Mouse (Mus musculus): ENCODE results near the gene Rorb.

Gene Rorb

GRCm38 (mm10) chr19:19004023-19004656, 106.9 kb downstream of the Rorb start:
- no peak for DNase-seq

- DNase-seq, result no peak
Observed at GRCm38 (mm10) chr19:18998966-18999365, 112.0 kb downstream of the Rorb start.

GRCm38 (mm10) chr19:18997711-18998110, 113.3 kb downstream of the Rorb start:
- no peak for DNase-seq

- DNase-seq, result no peak
Observed at GRCm38 (mm10) chr19:18979996-18980395, 131.0 kb downstream of the Rorb start.

- no peak for DNase-seq
Observed at GRCm38 (mm10) chr19:18974796-18975660, 136.0 kb downstream of the Rorb start.

GRCm38 (mm10) chr19:18969386-18969785, 141.6 kb downstream of the Rorb start:
- no peak for DNase-seq

- DNase-seq, result no peak
Observed at GRCm38 (mm10) chr19:18967307-18967706, 143.7 kb downstream of the Rorb start.

GRCm38 (mm10) chr19:18959862-18960261, 151.1 kb downstream of the Rorb start:
- DNase-seq, result no peak

- DNase-seq, result no peak
Observed at GRCm38 (mm10) chr19:18952806-18953205, 158.2 kb downstream of the Rorb start.

- no peak for DNase-seq
Observed at GRCm38 (mm10) chr19:18947193-18947592, 163.8 kb downstream of the Rorb start.

GRCm38 (mm10) chr19:18945265-18945664, 165.7 kb downstream of the Rorb start:
- no peak for DNase-seq

GRCm38 (mm10) chr19:18941391-18941790, 169.6 kb downstream of the Rorb start:
- DNase-seq, result no peak

GRCm38 (mm10) chr19:18911755-18912340, 199.1 kb downstream of the Rorb start:
- no peak for DNase-seq

GRCm38 (mm10) chr19:18909641-18910040, 201.4 kb downstream of the Rorb start:
- no peak for DNase-seq

GRCm38 (mm10) chr19:18905511-18905910, 205.5 kb downstream of the Rorb start:
- DNase-seq, result no peak

- no peak for DNase-seq
Observed at GRCm38 (mm10) chr19:18902694-18903067, 208.3 kb downstream of the Rorb start.

GRCm38 (mm10) chr19:18902041-18902693, 208.8 kb downstream of the Rorb start:
- DNase-seq, result no peak

GRCm38 (mm10) chr19:18898238-18898637, 212.8 kb downstream of the Rorb start:
- no peak for DNase-seq

- DNase-seq, result no peak
Observed at GRCm38 (mm10) chr19:18890216-18890615, 220.8 kb downstream of the Rorb start.

- DNase-seq, result no peak
Observed at GRCm38 (mm10) chr19:18889632-18890031, 221.4 kb downstream of the Rorb start.

GRCm38 (mm10) chr19:18889117-18889627, 221.8 kb downstream of the Rorb start:
- no peak for DNase-seq

GRCm38 (mm10) chr19:18888491-18889116, 222.4 kb downstream of the Rorb start:
- DNase-seq, result no peak
